Mouse (Mus musculus) C3H10T1/2 (cell line): ENCODE measurements around the gene Glis2. TPM values are rescaled to one million over a fixed set of nuclear protein-coding genes. Genes with fewer than 3 reads are reported as not detected.

Experiments used
- polyA plus RNA-seq, 2 experiments: library from polyadenylated mRNA; unstranded; fragments of >200 nt; fragmentation: generic; extraction: Trizol; gene quantifications; one replicate each; pipeline ENCODE4 v1.2.1; 2012; ENCODE audit warnings: missing spikeins in 2 of 2

Gene Glis2
- polyA plus RNA-seq, result 10 to 100 TPM; 14.0 to 57.8 TPM

DNA sequence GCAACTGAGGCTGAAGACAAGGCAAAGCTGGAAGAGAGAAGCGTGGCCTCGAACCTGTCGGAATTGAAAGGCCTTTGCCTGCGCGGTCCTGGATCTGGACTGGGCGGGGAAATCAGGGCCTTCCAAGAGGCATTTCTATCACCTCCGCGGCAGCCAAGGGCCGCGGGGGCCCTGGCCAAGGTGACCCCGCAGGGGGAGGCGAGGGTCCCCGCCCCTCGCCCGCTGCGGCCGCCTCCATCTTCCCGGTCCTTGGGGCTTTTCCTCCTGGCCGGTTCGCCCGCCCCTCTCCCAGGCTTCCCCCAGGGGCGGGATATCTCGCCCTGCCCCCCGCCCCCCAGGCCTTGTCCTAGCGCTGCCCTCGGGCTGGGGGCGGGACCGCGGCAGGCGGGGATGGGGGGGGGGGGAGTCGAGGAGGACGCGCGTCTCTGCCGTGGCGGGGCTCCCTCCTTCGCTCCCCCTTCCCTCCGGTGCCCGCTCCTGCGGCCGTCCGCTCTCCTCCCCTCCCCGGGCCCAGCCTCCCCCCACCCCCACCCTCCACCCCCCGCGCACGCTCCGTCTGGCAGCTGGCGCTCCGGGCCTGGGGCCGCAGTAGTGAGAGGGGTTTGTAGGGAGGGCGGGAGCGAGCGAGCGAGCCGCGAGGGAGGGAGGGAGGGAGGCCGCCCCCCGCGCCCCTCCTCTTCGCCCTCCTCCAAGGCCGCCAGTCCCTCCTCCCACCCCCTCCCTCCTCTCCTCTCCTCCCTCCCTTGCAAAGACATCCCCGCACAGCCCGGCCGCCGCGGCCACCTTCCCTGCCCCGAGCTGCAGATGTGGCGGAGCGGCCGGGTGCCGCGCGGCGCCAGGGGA is at the start of gene Glis2:
Gene Glis2 (plus strand): TSS at position 743 of the 843 bp plus-strand sequence.

DNA sequence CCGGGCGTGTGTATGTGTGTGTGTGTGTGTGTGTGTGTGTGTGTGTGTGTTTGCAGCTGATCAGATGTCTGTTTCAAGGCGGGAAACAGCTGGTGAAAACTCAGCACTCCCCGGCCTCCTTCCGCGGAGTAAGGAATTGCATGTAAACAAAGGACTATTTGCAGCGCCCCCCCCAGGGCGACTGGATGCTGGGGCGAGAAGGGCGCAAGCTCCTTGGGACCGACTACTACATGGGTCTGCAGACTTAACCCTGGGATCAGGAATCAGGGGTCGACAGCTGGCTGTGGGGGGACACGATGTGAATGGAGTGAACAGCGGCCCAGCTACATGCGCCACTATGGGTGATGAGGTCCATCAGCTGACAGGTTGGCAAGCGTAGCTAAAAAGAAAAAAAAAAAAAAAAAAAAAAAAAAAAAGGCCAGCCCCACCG is 34.8 kb upstream of the Glis2 start, which contains the start of gene Tfap4:
Gene Tfap4 (minus strand): TSS at position 140 of the 430 bp plus-strand sequence.

DNA sequence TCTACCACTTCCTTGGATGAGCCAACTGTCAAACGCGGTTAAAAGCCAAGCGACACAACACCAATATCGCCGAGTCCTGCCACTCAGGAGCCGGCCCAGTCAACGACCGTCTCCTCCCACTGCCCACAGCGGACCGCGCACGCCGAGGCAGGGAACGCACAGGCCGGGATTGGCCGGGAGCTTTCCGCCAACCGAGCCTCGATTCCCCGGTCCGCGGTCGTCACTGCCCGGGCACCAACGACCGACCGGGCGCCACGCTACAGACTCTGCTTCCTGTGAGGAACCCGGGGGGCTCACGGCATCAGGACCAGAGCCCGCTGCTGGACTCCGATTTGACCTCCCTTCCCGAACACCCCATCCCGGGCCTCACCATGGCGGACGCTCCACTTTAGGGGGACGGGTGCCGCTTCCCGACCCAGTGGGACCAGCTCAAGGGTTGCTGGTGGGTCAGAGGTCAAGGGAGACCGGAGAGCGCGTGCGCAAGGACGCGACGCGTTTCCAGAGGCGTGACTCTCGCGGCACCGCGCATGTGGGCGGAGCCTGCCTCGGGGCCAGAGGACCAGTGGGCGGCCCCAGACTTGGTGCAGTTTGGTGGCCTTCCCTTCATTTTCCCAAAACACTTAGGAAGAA is 30.1 kb downstream of the Glis2 start, which contains the start of gene Pam16:
Gene Pam16 (minus strand): TSS at position 508 of the 630 bp plus-strand sequence.

DNA sequence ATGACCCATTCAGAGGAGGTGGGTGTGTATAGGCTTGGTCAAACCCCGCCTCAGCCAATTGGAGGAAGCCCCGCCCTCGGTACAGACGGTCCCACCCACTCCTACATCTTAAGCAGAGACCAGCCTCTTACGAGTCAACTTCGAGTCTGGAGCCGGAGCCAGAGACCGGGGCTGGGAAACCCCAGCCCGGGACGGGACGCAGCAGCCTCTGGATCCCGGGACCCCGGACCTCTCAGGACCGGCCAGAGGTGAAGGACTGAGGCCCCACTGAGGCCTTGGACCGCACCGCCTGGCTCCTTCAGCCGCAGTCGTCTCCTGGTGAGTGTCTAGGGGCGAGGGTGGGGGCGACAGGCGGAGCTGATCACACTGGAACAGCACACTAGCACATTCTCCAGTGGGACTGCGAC is 45.3 kb downstream of the Glis2 start, which contains the start of the genes Vasn and Dnaja3:
Gene Vasn (plus strand): TSS at position 111 of the 407 bp plus-strand sequence.
Gene Dnaja3 (plus strand): TSS at position 159 of the 407 bp plus-strand sequence.

Other genes with a start within 250 kb of the Glis2 start
- gene Adcy9, start 174.2 kb upstream of the Glis2 start, polyA plus RNA-seq, result 1 to 10 TPM in 1 of 2 experiments, under 1 TPM in 1; 0.34 to 2.3 TPM
- 1 to 10 TPM in 1 of 2 experiments, under 1 TPM in 1; 0.15 to 2.3 TPM for gene Srl, start 52.9 kb upstream of the Glis2 start, polyA plus RNA-seq
- gene Tfap4, start 34.9 kb upstream of the Glis2 start, polyA plus RNA-seq, result 1 to 10 TPM; 5.2 to 6.2 TPM
- gene Pam16, start 30.3 kb downstream of the Glis2 start, polyA plus RNA-seq, result 10 to 100 TPM; 54.9 to 95.1 TPM
- 100 to 1,000 TPM in 1 of 2 experiments, 10 to 100 TPM in 1; 20.8 to 159 TPM for gene Vasn, start 45.2 kb downstream of the Glis2 start, polyA plus RNA-seq
- 10 to 100 TPM in 1 of 2 experiments, 1 to 10 TPM in 1; 5.6 to 20.4 TPM for gene Dnaja3, start 45.3 kb downstream of the Glis2 start, polyA plus RNA-seq
- 10 to 100 TPM in 1 of 2 experiments, 1 to 10 TPM in 1; 5.2 to 12.2 TPM for gene Coro7, start 85.1 kb downstream of the Glis2 start, polyA plus RNA-seq
- 10 to 100 TPM; 43.3 to 45.4 TPM for gene Nmral1, start 124.6 kb downstream of the Glis2 start, polyA plus RNA-seq
- 10 to 100 TPM; 49.6 to 70.0 TPM for gene Hmox2, start 131.6 kb downstream of the Glis2 start, polyA plus RNA-seq
- gene Cdip1, start 195.6 kb downstream of the Glis2 start, polyA plus RNA-seq, result 10 to 100 TPM; 10.3 to 27.1 TPM
- gene 4930562C15Rik, start 240.7 kb downstream of the Glis2 start, polyA plus RNA-seq, result under 1 TPM in 1 of 2 experiments, not detected in 1; 0.33 TPM